Mouse (Mus musculus): ENCODE data around the gene Gdf2.

DNA sequence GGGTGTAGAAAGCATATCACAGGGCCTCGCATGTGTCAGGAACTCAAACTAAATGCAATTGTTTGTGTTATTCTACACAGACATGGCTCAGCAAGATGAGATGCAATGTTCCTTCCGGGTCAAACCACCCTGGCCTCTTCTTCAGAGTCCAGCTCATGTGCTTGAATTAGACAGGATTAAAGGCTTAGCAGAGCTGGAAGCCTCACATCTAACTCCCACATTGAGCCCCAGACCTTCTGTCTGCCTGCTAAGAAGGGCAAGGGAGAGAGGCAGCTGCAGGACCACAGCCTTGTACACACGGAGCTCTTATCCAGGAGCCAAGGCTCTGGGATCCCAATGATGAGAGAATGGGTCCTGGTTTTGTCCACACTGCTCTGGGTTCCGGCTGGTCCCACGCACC is 12.9 kb downstream of the Gdf2 start, which contains the start of gene Rbp3:
- no peak for TF ChIP-seq CTCF (IDR thresholded peaks at IDR 0.05; ENCODE audit: control insufficient read depth, insufficient read depth, insufficient replicate concordance, low read depth, low read length)
- TF ChIP-seq POLR2A (IDR thresholded peaks at IDR 0.05; ENCODE audit: control insufficient read depth, low read depth, low read length): no peak

Measured in testis, adult 2 months (tissue).